Mouse (Mus musculus) CH12.LX (cell line): ENCODE data around the gene Epb41l3.

Experiments
- CHD2 ChIP-seq: IDR thresholded peaks from 2 replicates; pipeline ENCODE4 v1.6.1; 2011; ENCODE audit warnings: low read length, improper control_type of control experiment
- CTCF ChIP-seq, 2 experiments: IDR thresholded peaks in 1 of 2; conservative IDR thresholded peaks in 1 of 2; 2 replicates each; pipeline ENCODE4 v1.5.1; 2011 to 2012; ENCODE audit warnings: low read depth in 2 of 2, low read length in 2 of 2, improper control_type of control experiment in 1 of 2, inconsistent platforms in 1 of 2, mild to moderate bottlenecking in 1 of 2, moderate library complexity in 1 of 2
- HCFC1 ChIP-seq: IDR thresholded peaks from 2 replicates; pipeline ENCODE4 v1.6.1; 2012; ENCODE audit warnings: low read depth, mild to moderate bottlenecking, inconsistent platforms, low read length, improper control_type of control experiment
- MAX ChIP-seq: IDR thresholded peaks from 2 replicates; pipeline ENCODE4 v1.6.1; 2011; ENCODE audit warnings: low read length, improper control_type of control experiment
- NRF1 ChIP-seq: IDR thresholded peaks from 2 replicates; pipeline ENCODE4 v1.6.1; 2014; ENCODE audit warnings: low read depth, mild to moderate bottlenecking, inconsistent platforms, low read length, improper control_type of control experiment, moderate library complexity
- PAX5 ChIP-seq: IDR thresholded peaks from 2 replicates; pipeline ENCODE4 v1.6.1; 2012; ENCODE audit warnings: low read length, inconsistent platforms, mixed read lengths
- POLR2A ChIP-seq: IDR thresholded peaks from 2 replicates; pipeline ENCODE4 v1.6.1; 2011; ENCODE audit warnings: low read depth, mild to moderate bottlenecking, improper control_type of control experiment, low read length

GRCm38 (mm10) chr17:69048826-69049225, 26.7 kb upstream of the Epb41l3 start:
- TF ChIP-seq CTCF (conservative IDR thresholded peaks at IDR 0.05 in 1 of 2, IDR thresholded peaks at IDR 0.05 in 1 of 2; ENCODE audit: low read depth in 2 of 2, low read length in 2 of 2), result no peak
- no peak for TF ChIP-seq POLR2A
- TF ChIP-seq MAX, result no peak
- TF ChIP-seq PAX5, result no peak
- no peak for TF ChIP-seq HCFC1
- no peak for TF ChIP-seq CHD2
- TF ChIP-seq NRF1, result no peak
